Mouse (Mus musculus) left cerebral cortex, postnatal 25 days (tissue): ENCODE measurements around the gene Akain1. TPM values are rescaled to one million over a fixed set of nuclear protein-coding genes. Genes with fewer than 3 reads are reported as not detected.

Experiments used
- DNase-seq, 2 experiments: peaks; one replicate each; pipeline ENCODE4 v3.0.0; 2022; ENCODE audit warnings: low spot score in 2 of 2, mixed read lengths in 1 of 2
- intact Hi-C: fragments of 180-260 bp; cut with DNase I; formaldehyde crosslinking; loops from one replicate; pipeline ENCODE4 v1.15.1; 2025
- total RNA-seq, 2 experiments: library from RNA; stranded (reverse); gene quantifications; 2 replicates each; pipeline ENCODE4 v1.2.3; 2021

Akain1 gene
- total RNA-seq, 2 experiments from 2014 or later = 4.6 to 4.7 TPM

GRCm38 (mm10) chr17:69475423-69475822, 36.3 kb downstream of the Akain1 start:
- intact Hi-C loops = no loop called here
- DNase-seq = peak; percentile 31 to 42

GRCm38 (mm10) chr17:69477526-69477925, 38.4 kb downstream of the Akain1 start:
- DNase-seq = no peak
- intact Hi-C loops = no loop called here

GRCm38 (mm10) chr17:69479261-69479660, 40.1 kb downstream of the Akain1 start:
- no peak for DNase-seq
- intact Hi-C loops = no loop called here

GRCm38 (mm10) chr17:69487116-69487515, 48.0 kb downstream of the Akain1 start:
- intact Hi-C loops = no loop called here
- no peak for DNase-seq

GRCm38 (mm10) chr17:69487884-69488283, 48.8 kb downstream of the Akain1 start:
- intact Hi-C loops = no loop called here
- no peak for DNase-seq

- no peak for DNase-seq
- intact Hi-C loops = no loop called here
These were observed 49.7 kb downstream of the Akain1 start for GRCm38 (mm10) chr17:69488826-69489225.

- DNase-seq = peak in 1 of 2 experiments; percentile 55
These were observed 53.2 kb downstream of the Akain1 start for GRCm38 (mm10) chr17:69492368-69492767.

GRCm38 (mm10) chr17:69495531-69495930, 56.4 kb downstream of the Akain1 start:
- intact Hi-C loops = no loop called here
- no peak for DNase-seq

More at GRCm38 (mm10) chr17:69492368-69492767, 53.2 kb downstream of the Akain1 start:
- intact Hi-C loops = no loop called here

GRCm38 (mm10) chr17:69496125-69496524, 57.0 kb downstream of the Akain1 start:
- no peak for DNase-seq
- intact Hi-C loops = no loop called here

- no peak for DNase-seq
- intact Hi-C loops = no loop called here
These were observed 58.2 kb downstream of the Akain1 start for GRCm38 (mm10) chr17:69497315-69497714.

- intact Hi-C loops = no loop called here
- no peak for DNase-seq
These were observed 59.8 kb downstream of the Akain1 start for GRCm38 (mm10) chr17:69498913-69499312.

- intact Hi-C loops = no loop called here
These were observed 60.3 kb downstream of the Akain1 start for GRCm38 (mm10) chr17:69499441-69499840.

GRCm38 (mm10) chr17:69506070-69506469, 66.9 kb downstream of the Akain1 start:
- DNase-seq = peak; percentile 36 to 59
- intact Hi-C loops = no loop called here

More at GRCm38 (mm10) chr17:69499441-69499840, 60.3 kb downstream of the Akain1 start:
- DNase-seq = no peak

- intact Hi-C loops = no loop called here
- DNase-seq = no peak
These were observed 77.3 kb downstream of the Akain1 start for GRCm38 (mm10) chr17:69516344-69516907.

GRCm38 (mm10) chr17:69531472-69531871, 92.3 kb downstream of the Akain1 start:
- no peak for DNase-seq
- intact Hi-C loops = no loop called here

Other genes with a start within 250 kb of the Akain1 start
- 10 to 100 TPM; 23.5 to 23.9 TPM for gene Zbtb14, start 56.3 kb upstream of the Akain1 start, total RNA-seq